Mouse (Mus musculus) mouse trophoblast stem cell (cell line): Measurements from ENCODE around the gene Fbln5.

ENCODE experiments used
- in situ Hi-C, 2 experiments: fragments of 300-500 bp; cut with MseI, MboI; formaldehyde crosslinking; loops; 2 replicates in 1 of 2; 3 replicates in 1 of 2; pipeline ENCODE4 v1.15.1; 2025

Gene Fbln5

DNA sequence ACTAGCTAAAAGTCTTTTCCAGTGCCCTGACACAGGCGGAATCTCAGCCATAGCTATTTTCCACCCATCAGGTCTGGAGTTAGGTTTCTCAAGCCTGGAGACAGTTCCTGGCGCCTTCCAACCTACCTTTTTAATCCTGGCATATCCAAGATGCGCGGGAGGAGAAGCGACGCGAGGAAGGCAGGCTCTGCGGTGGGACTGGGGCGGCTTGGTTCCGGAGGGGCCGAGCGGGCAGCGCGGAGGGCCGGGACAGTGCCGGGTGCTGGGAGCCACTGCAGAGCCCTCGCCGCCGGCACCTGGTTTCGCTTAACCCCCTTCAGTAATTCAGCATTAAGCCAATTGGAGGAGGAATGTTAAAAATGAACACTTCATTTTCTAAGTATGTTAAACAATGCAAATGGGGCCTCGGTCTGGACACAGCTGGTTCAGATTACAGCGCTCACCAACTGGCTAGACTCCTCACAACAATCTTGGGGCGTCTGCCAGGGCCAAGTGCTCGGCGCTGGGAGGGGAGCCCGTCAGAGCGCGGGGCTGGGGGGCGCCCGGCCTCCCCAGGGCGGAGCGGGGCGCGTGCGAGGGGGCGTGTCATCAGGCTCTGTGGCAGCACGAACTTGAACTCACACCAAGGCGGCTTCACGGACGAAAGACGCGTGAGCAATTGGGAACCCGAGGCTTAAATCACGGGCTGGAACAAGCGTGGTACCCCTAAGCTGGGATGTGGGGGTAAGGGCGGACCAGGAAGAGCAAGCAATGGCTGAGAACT is at the start of gene Fbln5:
Gene Fbln5, minus strand, starts transcription at position 448 of the 763 bp plus-strand sequence.
- in situ Hi-C loops, result no loop called here

DNA sequence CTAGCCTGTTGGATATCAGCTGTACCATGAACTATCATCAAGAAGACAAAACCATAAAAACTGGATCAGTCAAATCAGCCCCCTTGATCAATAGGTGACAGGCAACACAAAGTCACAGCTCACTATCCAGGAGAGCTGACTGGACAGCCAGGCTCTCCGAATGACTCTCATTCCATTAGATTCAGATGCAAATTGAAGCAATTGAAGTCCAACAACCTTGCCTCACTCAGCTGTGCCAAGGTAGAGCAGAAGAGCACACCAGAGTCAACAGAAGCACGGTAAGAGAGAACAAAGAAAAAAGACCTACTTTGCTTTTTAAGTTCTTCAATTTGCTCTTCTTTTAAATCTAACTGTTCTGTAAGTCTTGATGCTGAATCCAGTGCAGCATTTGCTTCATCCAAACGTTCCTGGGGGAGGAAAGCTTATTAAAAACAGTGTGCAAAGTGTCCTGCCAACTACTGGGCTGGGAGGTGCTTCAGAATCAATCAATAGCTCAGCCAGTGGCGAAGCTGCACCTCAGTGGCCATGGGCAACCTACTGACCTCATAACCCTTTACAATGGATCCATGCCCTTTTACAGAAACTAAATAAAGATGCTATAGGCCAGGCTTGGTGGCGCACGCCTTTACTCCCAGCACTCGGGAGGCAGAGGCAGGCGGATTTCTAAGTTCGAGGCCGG is 43.6 kb upstream of the Fbln5 start:
- in situ Hi-C loops, result no loop called here

DNA sequence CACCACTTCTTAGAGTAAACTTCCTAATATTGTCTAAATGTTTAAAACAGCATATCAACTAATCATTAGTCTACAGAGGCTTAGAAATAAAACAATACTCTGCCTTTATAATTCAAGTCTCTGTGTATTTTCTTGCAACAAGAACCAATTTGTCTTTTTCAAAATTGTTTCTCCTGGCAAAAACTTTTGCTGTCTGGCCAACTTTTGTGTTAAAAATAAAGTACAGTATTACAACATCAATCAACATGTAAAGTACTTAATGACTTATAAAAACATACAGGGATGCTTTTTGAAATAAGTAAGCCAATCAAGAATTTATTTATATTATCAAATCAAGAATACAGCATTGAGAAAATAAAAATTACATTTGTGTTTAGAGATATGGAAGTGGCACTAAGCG is 41.4 kb upstream of the Fbln5 start:
- in situ Hi-C loops, result no loop called here

DNA sequence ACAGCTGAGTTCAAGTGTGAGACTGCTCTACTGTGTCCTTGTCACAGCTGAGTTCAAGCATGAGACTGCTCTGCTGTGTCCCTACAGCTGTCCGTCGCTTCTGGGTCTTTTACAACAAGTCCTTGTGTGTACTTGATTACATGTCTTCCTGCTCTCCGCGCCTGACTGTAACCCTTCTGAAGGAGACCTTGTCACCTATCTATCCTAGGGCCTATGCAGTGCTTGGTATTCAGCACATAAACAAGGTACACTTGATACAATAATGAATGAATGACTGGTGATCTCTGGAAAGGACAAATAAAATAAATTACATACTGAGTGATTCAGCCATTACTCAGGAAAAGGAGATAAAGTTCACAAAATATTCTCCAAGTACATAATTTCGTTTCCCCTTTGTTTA is 39.2 kb upstream of the Fbln5 start:
- in situ Hi-C loops, result no loop called here

DNA sequence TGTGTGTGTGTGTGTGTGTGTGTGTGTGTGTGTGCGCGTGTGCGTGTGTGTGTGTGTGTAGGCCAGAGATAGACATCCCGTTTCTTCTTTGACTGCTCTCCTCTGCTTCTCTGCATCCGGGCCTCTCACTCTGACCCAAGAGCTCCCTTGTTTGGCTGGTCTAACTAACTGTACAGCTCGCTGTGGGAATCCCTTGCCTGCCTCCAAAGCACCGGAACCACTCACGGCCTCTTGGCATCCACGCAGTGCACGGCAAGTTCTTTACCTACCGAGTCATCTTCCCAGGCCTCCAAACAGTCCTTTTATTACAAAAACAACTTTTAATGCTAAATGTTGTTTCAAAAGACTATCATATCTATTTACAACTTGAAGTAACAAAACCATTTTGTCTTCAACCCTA is 35.5 kb upstream of the Fbln5 start:
- in situ Hi-C loops, result no loop called here

DNA sequence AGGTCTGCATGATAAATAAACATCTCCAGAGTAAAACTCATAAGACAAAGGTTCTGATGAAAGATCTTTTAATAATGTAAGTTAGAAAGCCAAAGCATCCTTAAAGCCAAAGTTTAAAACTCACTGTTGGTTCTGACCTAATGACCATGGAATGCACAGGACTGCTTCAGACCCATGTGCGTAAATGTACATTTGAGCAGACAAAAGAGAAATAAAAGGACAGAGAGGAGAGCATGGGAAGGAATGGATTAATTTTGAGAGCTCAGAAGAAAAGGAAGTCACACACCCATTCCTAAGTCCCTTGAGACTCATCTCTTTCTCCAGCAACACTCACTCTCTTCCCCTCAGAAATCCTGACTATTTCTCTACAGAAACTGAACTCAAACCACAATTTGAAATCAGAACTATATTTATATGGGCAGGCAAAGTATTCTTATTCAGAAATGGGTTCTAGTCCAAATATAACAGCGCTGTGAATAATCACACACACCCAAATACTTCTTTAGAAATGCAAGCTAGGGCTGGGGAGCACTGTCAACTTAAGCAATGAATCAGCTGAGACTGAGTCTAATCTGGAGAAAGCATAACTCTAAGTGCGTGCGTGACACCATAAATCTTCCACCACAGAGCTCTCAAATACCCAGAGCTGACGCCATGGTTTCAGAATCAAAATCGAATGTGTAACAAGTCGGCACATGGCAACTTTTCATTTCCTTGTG is 33.1 kb upstream of the Fbln5 start:
- in situ Hi-C loops, result no loop called here

DNA sequence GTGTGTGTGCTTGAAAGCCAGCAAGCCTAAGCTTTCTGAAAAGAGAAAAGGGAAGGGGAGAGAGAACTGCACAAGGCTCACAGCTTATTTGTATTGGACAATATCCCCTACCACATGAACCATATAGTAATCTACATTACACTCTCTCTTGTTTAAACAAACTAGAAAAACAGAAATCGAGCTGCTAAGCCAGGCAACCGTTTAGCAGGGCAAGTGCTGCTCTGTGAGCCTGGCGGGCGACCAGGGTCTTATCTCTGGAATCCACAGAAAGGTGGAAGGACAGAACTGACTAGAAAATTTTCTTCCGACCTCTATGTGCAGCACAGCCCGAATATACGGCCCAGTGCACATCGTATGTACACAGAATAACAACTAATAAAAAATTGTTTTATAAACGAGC is 32.5 kb upstream of the Fbln5 start:
- in situ Hi-C loops, result no loop called here

DNA sequence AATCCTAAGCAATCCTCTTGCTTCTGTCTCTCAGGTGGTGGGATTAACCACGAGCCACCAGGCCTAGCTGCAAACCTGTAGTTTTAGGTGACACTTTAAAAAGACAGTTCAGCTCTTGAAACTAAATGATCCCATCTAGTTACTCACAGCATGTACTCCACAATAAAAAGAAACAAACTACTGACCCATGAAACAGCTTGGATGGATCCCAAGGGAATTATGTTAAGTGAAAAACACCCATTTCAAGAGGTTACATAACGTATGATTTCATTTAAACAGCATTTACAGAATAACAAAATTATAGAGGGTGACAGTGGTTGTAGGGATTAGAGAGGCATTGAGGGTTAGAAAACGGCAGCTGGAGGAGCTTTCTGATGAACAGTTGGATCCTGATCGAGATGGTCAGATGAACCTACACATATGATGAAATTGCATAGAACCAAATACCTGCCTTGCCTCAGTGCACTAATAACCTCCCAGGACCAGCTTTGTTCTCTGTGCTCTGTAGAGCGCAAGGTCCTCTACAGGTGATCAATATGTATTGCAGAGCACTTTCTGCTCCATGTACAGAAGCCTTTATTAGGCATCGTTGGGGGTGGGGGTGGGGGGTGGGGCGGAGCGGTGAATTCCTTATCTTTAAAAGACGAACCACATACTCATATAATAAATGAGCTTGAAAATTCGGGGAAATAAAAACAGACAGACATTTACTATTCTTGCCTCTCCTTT is 17.9 kb upstream of the Fbln5 start:
- in situ Hi-C loops, result no loop called here

DNA sequence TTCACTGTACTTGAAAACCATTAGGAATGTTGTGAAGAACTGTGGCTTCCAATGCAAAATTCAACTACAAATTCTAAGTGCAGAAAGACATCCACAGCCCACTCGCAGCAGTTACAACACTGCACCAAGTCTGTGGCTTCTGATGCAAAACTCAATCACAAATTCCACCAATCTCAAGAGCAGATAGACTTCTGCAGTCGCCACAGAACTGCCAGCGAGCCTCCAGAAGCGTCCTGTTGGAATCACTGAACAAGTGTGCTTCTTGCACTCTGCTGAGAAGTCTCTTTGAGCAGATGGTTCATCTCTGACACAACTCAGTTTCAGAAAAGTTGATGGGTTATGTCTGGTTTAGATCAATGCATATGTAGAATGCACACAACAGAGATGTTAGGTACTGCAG is 15.9 kb upstream of the Fbln5 start:
- in situ Hi-C loops, result no loop called here

DNA sequence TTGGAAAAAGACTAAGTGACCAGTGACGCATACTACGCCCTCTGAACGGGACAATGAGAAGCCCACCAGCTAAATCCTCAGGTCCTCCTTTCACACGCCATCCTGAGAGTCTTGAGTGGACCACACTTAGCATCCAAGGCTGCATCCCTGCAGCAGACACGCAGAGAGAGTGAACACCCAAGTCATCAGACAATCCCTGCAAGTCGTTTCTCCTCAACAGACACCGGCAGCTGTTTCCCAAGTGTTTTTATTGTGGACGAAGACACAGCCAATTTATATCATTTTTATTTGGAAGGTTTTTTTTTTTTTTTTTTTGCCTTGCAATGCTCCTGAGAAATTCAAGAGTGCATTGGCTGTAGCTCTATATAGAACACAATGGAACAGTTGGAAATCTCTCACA is 14.9 kb upstream of the Fbln5 start:
- in situ Hi-C loops, result no loop called here

DNA sequence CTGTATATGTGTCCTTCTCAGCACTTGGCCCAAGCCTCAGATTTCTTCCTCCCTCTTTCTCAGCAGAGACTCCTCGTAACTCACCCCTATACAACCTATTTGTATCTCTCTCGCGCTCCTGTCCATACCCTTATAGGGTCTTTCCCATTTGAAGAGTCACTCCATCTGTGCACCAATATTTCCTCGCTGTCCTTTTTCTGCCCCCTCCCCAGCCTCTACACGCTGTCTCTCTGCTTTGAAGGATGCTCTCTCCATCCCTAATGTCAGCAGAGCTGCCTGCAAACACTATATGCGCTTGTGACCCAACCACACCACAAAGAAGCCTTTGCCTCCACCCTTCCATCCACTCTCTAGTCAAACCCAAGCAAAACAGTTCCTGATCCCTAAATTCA is 14.3 kb upstream of the Fbln5 start:
- in situ Hi-C loops, result no loop called here

DNA sequence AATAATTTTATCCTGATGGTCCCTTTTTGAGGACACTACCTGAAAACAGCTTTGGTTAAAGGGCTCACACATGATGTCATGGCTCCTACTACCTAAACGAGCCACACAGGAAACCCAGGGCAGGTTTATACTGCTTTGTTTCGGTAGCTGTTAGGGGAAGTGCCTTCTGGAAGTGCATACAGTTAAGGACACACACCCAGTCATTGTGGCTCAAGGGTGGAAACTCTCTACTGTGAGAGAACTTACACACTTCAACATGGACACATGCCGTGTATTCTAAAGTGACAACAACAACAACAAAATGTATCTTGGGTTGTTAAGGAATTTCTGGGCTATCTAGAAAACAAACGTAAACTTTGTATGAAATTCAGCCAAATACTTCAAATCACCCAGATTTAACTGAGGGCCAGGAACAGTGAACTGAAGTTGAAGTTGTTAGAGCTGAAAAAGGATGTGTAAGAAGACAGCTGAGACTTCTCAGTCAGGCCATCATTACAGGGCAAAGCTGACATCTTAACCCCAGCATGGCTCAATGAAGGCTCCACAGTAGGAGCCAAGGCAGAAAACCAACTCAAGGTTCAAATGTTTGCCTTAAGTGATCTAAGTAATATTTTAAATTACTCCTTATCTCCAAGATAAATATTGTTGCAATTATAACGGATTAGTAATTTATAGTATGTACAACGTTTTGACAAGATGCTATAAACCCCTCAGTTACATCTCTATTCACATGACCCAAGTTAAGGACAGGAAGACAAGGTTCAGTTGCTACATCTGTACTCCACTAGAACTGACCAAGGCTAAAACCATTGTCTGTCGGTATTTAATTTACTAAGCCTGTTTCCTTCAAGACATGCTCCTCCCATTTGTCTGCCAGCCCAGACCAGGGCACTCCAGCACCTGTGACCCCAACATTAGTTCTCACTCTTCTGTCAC is 13.6 kb upstream of the Fbln5 start:
- in situ Hi-C loops, result no loop called here

DNA sequence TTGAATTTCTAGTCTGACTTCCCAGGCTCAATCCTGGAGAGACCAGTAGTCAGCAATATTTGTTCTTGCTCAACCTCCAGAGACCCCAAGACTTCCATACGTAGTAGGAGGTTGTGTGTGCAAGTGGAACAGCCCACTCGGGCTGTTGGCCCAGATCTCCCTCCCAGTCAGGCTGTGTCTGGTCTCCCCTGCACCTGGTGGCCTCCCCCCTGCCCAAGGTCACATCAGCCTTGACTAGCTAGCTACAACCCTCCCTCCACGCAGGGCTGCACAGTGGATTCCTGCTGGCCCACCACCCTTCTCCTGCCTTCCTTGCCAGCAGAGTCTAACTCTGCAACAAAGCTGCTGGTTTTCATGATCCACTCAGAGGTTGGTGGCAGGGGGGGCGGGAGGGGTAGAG is 12.4 kb upstream of the Fbln5 start:
- in situ Hi-C loops, result no loop called here

DNA sequence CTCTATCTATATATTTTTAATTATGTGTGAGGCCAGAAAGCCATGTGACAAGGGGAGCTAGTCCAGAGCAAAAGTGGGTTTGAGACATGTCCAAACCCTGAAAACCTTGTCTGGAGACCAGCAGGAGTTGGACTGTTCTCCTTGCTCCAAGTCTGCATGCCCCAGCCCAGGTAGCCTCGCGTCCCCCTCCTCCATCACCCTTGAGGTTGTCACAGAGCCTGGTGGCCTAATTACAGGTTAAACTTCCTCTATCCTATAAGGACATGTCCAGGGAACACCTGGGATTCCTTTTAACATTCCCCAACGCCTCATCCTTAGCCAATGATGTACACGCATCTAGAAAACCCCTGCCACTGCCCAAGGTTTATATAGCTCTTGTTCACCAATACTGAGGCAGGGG is 4.3 kb upstream of the Fbln5 start:
- in situ Hi-C loops, result no loop called here

DNA sequence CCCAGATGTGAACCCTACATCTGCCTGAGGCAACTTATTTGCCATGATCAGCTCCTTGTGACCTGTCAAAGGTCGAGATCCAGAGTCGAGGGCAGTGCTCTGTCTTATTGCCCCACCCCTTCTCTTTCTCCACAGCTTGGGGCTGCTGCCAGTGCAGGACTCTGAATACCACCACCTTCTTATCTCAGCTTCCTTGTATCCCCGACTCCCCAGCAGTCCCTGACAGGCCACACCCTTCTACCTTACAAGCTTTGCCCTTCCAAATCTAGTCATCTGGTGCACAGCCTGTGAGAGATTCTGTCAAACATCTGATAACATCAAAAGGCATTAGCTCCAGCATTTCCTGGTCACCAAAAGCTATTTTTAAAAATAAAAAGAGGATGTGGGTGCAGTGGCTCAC is 2.7 kb upstream of the Fbln5 start:
- in situ Hi-C loops, result no loop called here

DNA sequence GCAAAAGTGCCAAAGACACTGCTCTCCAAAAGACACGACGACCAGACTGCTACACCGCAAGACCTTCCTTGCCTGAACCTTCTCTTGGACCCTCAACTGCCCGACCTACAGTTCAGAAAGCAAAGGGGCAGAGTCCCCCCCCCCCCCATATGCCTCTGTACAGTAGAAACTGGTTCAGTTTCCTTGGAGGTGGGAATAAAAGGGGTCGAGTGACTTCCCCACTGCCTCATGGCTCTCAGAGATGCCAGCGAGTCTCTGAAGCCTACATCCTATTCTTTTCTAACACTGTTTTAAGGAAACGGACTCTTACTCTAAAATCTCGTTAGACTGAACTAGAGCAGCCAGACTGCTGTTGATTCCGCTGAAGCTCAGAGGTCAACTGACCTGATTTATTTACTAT is 715 bp upstream of the Fbln5 start:
- in situ Hi-C loops, result no loop called here

DNA sequence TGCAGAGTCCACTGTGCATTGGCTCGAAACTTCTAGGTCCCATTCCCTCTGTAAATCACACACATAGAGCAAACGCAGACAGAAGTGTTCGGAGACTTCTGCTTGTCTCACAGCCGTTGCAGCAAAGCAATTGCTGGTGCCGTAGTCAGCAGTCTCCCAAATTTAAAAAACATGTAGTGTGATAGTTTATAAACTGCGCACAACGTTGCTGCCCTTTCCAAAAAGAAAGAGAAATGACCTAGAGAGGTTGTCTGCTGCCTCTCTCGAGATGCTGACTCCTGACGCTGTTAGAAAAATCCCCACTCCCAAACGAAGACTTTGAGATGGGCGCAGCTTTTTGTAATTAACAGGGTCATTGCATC is 628 bp downstream of the Fbln5 start:
- in situ Hi-C loops, result no loop called here

DNA sequence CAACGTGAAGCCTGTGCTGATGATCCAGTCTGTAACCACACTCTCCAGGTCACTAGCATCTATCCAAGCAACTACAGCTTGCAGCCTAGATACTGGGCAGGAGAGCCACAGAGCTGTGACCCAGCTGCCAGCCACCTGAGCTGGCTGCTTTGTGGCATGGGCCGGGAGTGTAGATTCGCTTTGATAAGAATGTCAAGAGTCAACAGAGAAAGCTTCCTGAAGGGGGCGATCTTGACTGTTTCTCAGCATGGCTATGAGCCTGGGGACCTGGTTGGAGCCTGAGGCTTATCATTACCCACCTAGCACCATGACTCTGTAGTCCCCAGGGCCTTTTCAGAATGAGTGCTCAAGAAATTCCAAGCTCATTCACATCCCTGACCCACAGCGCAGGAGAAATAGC is 2.0 kb downstream of the Fbln5 start:
- in situ Hi-C loops, result no loop called here

DNA sequence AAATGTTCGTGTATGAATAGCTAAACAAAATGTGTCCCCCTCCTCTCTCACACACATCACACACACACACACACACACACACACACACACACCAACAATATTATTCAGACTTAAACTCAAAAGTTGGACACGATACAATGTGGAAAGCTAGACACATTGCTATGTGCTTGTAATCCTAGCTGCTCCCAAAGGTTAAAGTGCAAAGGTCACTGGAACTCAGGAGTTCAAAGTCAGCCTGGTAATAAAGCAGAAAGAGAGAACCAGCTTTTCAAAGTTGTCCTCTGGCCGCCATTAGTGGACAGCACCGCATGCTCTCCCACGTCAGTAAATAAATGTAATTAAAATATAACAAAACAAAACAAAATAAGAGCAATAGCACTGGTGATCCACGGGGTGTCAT is 3.1 kb downstream of the Fbln5 start:
- in situ Hi-C loops, result no loop called here

DNA sequence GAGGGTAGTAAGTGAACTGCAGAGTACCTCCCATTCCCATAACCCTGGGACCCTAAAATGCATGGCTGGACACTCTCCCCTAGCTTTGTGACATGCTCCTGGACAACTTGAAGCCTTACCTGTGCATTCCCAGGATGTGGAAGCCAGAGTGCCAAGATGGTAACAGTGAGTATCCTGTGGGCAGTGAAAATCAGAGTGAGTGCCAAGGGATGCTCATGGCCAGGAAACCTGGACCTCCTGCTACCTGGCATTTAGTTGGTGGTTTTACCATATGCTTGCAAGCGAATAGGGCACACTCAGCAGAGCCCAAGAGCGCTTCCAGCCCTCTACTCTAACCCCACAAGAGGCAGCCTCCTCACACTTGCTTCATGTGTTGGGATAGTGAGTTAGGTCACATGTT is 4.4 kb downstream of the Fbln5 start:
- in situ Hi-C loops, result no loop called here

DNA sequence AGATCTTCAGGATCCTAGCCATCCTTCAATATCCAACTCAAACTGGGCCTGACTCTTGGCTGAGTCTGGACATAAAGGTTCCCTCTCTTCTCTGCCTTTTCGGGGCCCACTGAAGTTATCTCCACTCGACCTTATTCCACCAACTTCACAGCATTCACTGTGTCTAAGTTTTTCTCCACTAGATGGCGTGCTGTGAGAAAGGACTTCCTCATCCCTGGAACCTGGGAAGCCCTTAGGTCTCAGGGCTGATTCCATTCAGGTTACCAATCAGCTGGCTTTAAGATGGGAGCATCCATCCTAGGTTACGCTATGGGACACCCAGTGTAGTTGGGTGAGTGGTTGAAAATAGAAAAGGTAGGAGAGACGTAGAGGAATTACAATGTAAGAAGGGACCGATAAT is 7.7 kb downstream of the Fbln5 start:
- in situ Hi-C loops, result no loop called here
